Mouse (Mus musculus): ENCODE measurements around the gene Celf5.

Celf5 gene

DNA sequence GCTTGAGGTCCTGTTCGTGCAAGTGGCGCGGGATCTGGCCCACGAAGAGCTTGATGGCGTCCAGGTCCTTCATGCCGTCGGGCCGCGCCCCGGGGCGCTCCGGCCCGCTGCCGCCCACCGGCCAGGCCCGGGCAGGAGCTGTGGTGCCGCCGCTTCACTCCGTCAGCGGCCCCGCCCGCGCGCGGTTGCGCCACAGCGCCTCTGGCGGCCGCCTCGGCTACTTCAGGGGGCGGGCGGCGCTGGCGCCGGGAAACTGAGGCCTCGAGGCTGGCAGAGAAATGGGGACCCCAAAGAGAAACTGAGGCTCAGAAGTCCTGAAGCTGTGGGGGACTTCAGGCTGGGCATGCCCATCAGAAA, at the start of gene Celf5:
Gene Celf5 (minus strand): TSS at position 177 of the 357 bp plus-strand sequence.
- peak in 1 of 2 experiments; percentile 72 for DNase-seq (ENCODE audit: low spot score in 2 of 2)

DNA sequence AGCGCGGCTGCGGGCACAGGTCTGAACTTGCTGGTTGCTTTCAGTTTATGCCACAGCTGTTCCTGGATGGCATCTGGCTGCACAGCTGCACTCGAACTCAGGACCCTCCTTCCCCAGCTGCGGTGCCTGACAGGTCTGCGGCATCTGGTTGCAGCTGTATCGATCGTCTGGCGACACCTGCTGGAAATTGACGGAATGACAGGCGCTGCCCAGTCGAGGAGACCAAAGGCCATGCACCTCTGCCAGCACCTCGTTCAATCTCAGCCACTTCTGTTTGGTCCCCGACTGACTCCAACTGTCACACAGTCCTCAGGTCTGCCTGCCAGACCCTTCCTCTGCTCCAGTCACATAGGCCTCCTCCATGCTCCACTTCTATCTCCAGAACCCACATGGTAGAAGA, 44.3 kb upstream of the Celf5 start:
- peak in 1 of 2 experiments; percentile 66 for DNase-seq (ENCODE audit: low spot score in 2 of 2)

DNA sequence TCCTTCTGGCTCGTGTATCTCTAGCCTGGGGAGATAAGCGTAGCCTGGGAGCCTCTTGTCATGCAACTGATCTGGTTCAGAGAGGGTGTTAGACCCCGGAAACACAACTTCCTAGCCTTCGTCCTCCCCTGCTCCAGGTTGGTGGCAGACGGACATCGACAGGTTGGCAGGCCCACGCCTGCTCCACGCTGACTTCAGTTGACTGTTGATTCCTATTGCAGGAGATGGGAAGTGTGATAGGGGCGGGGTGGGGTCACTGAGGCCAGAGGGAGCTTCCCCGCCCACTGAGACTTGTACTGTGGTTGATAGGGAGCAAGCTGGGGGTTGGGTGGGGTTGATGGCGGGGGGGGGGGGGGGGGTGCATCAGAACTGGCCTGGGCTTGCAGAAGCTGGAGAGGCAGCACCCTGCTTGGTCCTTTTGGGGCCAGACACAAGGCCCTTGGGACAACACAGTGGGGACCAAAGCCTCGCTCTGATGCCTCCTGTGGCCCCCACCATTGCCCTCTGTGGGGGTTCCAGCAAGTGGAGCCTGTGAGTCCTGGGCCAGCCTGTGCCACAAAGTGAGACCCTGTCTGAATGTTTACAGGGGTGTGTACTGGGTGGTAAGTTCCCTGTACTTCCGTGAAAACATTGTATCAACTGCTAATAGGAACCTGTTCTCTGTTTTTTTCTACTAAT, 42.6 kb upstream of the Celf5 start:
- DNase-seq (ENCODE audit: low spot score in 2 of 2), result no peak

DNA sequence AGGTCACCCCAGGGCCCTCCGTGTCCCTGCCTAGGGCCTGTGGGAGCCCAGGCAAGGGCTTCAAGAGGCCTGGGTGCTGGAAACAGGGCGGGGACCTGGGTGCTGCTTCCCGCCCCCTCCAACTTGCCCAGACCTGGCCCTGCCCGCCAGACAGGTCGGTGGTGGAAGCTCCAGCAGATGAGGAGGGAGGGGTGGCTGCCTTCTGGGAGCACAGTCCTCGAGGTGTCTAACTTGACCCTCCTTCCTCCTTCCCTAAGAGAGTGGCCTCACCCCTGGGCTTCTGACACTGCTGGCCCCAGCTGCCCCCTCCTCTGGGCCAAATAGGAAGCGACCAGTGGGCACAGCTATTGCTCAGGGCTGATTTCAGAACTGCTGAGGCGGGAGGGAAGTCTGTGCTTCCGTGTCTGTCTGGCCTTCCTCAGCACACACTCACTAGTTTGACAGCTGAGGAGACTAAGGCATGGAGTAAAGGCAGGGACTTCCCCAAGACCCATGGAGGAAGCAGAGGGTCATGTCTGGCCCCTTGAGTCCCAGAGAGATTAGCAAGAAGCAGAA, 41.6 kb upstream of the Celf5 start, which contains the start of gene Gna15:
Gene Gna15 (minus strand): TSS at position 175 of the 555 bp plus-strand sequence.
- DNase-seq (ENCODE audit: low spot score in 2 of 2), result no peak

DNA sequence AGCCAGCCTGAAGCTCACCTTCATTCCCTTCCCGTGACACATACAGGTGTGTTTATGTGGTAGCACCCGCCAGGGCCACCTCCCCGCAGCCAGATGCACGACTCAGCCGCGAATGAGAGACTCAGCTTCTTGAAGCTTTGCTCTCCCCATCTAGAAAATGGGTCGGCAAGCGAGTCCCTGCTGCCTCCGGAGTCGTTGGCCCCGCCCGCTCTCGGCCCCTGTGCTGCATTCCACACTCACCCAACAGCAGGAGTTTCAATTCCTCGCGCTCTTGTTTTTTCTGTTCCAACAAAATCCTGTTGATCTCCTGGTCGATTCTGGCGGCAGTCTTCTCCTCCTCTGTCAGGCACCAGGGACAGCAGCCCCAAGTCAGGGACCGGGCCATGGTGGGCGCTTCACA, 41.1 kb upstream of the Celf5 start:
- no peak for DNase-seq (ENCODE audit: low spot score in 2 of 2)

DNA sequence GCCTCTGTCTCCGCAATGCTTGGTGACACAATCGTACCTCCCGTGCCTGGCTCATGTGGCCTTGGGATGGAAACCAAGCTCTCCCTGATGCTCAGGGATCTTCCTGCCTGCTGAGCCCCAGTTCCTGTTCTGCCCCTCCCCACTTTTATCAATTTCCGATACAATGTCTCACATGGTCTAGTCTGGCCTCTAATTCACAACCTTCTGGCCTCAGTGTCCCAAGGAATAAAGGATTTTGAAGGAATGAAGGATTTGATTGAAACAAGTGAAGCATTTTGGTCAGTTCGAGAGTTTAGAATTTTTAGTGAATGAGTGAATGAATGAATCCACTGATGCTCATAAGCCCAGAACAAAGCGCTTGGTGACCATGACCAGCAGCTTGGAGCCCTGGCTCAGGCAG, 40.6 kb upstream of the Celf5 start:
- no peak for DNase-seq (ENCODE audit: low spot score in 2 of 2)

DNA sequence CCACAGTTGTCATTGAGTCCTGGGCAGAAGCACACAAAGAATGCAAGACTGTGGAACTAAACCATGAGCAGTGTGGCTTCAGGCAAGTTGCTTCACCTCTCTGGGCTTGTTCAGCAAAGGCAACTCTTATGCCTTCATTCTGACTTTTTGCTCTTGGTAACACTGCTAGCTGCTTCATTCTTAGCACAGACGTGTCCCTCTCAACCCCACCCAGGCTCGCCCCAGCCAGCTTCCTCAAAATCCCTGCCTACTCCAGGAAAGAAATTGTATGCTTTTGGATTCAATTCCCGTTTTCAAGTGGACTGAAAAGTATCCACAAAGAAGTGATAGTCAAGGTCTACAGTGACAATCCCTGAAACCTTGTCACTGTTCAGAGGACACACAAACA, 37.5 kb upstream of the Celf5 start:
- DNase-seq (ENCODE audit: low spot score in 2 of 2), result no peak

DNA sequence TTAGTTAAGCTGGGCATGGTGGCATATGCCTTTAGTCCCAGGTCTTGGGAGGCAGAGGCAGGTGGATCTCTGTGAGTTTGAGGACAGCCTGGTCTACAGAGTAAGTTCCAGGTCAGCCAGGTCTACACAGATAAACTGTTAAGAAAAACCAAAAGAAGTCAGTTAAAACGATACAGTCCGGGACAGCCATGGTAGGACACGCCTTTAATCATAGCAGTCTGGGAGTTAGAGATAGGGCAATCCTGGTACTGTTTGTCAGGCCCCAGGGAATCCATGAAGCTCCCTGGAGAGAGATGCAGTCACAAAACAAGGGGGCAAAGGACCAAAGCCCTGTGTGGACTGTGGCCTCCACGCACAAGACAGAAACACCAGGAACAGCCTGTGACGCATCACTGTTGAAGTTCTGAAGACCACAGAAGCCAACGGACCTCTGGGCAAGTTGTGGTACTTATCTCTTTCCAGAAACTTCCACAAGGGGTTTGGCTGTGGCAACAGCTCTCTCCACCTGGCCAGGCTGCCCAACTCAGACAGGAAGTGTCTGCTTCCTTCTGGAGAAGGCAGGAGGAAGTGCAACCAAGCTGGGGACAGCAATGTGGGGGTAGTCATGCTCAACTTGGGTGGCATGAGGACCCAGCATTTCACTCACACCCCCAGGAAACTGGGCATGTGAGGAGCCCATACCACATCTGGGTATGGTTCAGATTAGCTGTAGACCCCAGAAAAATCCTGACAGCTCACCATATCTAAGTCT, 36.9 kb upstream of the Celf5 start:
- no peak for DNase-seq (ENCODE audit: low spot score in 2 of 2)

DNA sequence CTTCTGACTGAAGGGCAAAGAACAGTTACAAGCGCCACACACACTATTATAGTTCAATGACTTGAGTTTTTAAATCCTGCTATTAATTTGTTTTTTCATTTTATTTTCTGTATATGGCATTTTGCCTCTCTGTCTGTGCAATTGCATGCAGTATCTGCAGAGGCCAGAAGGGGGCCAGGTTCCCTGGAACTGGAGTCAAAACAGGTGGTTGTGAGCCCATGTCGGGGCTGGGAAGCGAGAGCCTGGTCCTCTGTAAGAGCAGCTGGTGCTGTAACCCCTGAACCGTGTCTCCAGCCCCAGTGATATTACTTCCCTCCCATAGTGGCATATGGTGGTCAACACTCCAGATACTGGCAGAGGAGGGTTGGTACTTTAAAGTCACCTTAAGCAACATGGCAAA, 36.0 kb upstream of the Celf5 start:
- no peak for DNase-seq (ENCODE audit: low spot score in 2 of 2)

DNA sequence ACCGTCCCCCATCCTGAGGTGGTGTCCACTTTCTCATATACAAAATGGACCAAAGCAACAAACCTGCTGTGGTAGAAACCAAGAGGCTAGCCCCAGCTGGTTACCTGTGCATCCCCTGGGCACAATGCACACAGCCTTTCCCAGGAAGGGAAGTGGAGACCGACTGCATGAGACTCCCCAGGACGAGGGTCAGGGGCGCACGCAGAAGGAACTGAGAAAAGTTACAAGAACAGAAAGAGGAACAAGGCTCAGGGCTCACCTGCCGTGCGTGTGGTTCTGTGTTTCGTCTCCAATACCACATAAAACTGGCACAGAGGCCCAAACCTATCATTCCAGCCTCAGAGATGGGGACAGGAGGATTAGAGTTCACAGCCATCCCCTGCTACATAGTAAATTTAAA, 34.7 kb upstream of the Celf5 start:
- no peak for DNase-seq (ENCODE audit: low spot score in 2 of 2)

DNA sequence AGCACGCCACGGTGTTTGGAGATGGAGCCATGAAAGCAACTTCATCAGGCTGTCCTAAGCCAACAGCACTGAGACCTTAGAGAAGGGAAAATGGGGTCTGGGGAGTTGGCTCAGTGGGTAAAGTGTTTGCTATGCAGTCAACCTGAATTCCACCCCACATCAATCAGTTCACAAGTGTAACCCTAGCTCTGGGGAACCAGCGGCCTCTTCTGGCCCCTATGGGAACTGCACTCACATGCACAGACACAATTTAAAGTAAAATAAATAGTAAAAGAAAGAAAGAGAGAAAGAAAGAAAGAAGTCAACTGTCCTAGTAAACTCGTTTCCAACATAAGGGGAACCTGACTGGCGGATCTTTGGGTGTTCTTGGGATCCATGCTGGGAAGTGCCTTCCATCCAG, 31.3 kb upstream of the Celf5 start:
- no peak for DNase-seq (ENCODE audit: low spot score in 2 of 2)

DNA sequence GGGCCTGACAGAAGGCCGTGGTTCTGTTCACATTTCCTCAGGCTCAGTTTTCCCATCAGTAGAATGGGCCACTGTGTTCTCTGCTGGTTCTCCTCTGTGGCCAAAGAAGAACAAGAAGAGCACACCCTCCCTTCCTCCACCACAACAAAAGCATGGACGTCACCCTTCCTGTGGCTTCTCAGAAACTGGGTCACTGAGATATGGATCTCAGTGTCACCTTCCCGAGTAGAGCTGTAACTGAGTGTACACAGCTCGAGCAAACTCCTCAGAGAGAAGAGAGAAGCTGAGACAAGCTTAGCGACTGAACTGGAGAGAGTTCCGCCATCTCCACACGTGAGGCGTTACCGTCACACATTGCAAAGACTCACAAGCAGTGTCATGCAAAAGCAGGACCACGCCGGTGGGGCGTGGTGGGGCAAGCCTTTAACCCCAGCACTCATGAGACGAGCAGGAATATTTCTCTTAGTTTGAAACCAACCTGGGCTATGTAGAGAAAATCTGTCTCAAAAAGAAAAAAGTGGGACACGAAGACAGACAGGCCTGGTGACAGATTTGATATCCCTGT, 27.8 kb upstream of the Celf5 start:
- DNase-seq (ENCODE audit: low spot score in 2 of 2), result no peak

DNA sequence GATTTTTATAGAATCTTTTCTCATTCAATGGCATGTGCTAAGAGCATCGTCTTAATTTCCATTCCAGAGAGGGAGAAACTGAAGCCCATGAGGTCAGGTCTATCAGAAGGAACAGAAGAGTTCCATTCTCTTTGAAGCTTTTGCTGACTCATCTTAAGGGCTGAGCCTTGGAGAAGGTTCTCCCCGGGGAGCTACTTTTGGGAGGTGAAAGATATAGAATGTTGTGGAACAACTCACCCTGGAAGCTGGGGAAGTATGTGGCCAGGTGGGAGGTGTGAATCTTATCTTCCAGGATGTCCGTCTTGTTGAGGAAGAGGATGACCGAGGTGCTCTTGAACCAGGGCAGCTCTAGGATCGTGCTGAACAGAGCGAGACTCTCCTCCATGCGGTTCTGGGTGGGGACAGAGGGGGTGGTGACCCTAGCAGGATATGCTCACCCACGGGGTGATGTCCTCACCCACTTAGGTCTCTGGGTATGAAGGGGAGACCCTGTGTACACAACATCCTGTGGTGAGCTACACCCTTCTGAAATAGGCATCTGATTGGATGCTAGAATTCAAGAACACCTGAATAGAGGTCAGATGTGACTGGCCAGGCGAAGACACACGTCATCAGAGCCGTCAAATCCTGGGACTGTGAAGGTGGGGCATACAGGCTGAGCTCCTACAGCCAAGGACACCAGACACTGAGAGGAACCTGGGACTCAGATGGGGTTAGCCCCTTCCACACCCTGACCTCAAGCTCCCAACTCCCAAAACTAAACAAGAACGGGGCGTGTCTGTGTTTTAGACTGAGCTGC, 25.4 kb upstream of the Celf5 start:
- DNase-seq (ENCODE audit: low spot score in 2 of 2), result no peak

DNA sequence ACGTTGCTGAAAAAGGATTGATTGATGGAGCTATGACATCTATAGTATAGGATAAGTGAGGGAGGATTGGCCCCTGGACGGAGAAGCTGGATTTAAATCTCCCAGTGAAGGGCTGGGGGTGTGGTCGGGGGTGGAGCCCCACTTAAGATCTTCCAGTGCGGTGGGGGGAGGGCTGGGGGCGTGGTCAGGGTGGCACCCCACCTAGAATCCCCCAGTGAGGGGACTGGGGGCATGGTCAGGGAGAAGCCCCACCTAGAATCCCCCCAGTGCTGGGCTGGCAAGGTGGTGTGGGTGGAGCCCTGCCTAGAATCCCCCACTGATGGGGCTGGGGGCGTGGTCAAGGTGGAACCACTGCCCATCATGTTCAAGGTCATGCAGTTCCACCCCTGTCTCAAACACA, 24.6 kb upstream of the Celf5 start:
- no peak for DNase-seq (ENCODE audit: low spot score in 2 of 2)

DNA sequence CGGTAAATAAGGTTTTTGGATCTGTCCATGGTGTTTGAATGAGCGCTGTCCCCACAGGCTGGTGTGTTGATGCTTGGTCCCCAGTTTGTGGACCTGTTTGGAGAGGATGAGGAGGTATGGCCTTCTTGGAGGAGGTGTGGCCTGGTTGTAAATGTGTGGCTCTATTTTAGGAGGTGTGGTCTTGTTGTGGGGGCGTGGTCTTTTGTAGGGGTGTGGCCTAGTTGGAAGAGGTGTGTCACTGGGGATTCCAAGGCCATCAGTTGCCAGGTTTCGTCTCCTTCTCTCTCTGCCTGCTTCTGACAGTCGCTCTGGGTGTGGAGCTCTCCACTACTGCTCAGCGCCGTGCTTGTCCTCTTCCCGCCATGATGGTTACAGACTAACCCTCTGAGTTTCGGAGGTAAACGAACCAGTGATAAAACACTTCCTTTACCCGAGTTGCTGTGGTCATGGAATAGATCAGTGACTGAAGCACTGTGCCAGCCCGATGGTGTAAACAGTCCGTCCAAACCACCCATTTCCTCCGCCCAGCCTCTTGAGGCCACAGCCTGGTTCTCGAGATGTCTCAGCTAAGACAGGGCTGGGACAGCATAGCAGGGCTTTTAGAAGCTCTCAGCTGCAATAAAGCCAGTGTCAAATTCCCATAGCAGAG, 22.6 kb upstream of the Celf5 start:
- DNase-seq (ENCODE audit: low spot score in 2 of 2), result no peak

DNA sequence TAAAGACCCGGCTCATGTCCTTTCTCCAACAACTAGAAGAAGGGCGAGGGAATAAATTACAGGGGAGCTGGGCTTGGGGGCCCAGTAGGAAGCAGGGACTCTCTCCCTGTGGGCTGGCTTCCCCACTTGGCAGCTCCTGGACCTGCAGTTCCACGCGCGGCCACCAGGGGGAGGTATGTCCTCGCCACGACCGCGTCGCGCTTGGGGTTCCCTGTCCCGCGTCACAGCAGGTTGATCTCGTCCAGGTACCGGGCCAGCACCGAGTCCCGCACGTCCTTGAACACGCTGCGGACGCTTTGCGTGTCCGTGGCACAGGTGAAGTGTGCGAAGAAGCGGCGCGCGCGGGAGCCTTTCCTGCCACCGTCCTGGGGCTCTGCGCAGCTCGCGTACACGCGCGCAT, 20.1 kb upstream of the Celf5 start:
- DNase-seq (ENCODE audit: low spot score in 2 of 2), result peak; percentile 74 to 87

DNA sequence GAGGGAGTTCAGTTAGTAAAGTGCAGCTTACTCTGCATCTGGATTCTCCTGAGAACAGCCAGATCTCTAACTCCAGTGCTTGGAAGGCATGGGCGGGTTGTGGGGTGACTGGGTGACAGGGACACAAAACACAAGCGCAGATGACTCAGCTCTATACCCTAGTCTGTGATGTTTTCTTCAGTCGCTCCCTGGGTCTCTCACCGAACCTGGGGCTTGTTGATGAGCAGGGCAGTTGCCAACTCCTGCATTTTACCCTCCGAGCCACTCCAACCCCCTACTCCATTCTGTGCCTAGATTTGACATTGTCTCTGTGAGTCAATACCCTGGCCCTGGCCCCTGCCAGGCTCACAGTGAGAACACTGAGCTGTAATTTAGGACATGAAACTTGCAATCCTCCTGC, 19.4 kb upstream of the Celf5 start:
- no peak for DNase-seq (ENCODE audit: low spot score in 2 of 2)

DNA sequence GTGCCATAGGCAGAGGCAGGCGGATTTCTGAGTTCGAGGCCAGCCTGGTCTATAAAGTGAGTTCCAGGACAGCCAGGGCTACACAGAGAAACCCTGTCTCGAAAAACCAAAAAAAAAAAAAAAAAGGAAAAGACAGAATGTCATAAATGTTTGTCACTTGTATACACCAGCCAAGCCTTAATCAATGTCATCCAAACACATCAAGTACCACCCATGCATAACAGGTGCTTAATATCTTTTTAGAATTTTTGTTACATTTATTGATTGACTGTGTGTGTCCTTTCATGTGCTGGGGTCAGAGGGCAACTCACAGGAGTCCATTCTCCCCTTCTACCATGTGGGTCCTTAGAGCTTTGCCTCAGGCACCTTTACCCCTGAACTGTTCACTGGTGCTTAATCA, 17.5 kb upstream of the Celf5 start, which contains the start of gene S1pr4:
Gene S1pr4 (minus strand): TSS at position 101 of the 400 bp plus-strand sequence.
- DNase-seq (ENCODE audit: low spot score in 2 of 2), result no peak

DNA sequence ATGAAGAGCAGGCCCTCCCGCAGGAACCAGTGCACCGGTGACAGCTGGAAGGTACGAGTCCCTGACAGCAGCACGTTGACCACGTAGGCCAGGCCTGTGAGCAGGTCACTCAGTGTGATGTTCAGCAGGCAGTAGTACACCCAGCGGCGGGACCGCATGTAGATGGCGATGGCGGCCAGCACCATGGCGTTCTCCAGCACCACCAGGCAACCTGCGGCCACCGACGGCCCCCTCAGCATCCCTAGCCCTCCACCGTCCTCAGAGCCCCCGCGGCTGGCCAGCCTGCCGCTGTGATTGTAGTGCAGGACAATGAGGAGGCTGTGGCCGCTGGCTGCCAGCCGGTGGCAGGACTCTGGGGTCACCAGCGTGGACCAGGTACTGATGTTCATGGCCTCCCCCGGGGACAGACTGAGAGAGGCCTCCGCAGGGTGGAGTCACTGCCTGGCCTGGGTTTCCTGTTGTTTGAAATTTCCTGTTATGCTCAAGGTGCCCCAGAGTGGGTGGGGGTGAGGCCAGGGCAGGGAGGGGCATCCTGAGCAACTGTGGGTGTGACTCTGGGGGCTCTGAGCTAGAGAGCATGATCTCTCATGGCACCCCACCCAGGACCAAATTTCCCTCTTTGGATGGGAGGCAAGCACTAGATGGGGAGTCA, 16.9 kb upstream of the Celf5 start:
- DNase-seq (ENCODE audit: low spot score in 2 of 2), result no peak

DNA sequence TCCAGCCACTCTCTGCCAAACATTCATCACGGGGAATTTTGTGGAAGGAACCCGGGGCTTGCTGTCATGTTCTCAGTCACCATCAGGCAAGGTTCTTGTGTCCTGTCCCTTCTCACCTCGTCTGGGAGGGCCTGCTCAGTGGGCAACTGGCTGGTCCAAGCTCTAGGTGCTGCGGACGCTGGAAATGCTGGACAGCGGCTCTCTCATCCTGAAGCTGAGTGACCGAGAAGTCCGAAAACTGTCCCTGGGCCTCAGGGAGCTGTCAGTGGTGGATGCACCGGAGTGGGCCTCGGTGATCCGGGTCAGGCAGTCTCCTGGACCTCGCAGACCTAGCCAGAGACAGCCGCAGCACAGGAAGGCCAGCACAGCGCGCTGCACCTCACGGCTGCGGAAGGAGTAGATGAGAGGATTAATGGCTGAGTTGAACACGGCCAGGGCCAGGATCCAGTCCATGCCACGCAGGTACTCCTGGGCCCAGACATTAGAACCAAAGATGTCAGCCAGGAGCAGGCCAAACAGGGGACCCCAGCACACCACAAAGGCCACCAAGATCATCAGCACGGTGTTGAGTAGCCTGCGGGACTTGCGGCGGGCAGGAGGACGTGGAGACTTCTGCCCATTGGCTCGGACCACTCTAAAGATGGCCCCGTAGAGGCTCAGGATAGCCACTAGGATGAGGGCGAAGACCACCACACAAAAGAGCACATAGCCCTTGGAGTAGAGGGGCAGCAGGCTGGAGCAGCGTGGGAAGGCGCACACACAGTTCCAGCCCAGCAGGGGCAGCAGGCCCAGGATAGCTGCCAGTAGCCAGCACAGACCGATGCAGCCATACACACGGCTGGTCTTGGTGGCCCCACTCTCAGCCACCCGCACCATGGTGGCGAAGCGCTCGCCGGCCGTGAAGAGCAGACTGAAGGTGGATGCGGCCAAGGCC, 16.1 kb upstream of the Celf5 start:
- no peak for DNase-seq (ENCODE audit: low spot score in 2 of 2)

Data from frontal cortex, postnatal 10 days (tissue).